Mouse (Mus musculus): ENCODE data around the gene Atf3.

- TF ChIP-seq POLR2A (IDR thresholded peaks at IDR 0.05; ENCODE audit: borderline replicate concordance, extremely low read depth, low read depth, low read length) = no peak
- no peak for TF ChIP-seq CTCF (IDR thresholded peaks at IDR 0.05; ENCODE audit: insufficient read depth, low read length)
Observed at GRCm38 (mm10) chr1:191197916-191198315, 19.9 kb downstream of the Atf3 start.
